Mouse (Mus musculus) heart, adult 2 months (tissue): ENCODE measurements around the gene Tbc1d17.

Source experiments
- CTCF ChIP-seq: fragments of 200-600 bp; IDR thresholded peaks from 2 replicates; pipeline ENCODE4 v1.8.1; 2022; ENCODE audit warnings: antibody characterized with exemption, mild to moderate bottlenecking, moderate library complexity
- EP300 ChIP-seq: fragments of 200-500 bp; IDR thresholded peaks from 2 replicates; pipeline ENCODE4 v1.6.1; 2011; ENCODE audit warnings: low read depth, low read length, control low read depth; ENCODE audit not compliant: insufficient read depth
- POLR2A ChIP-seq: fragments of 200-500 bp; IDR thresholded peaks from 2 replicates; pipeline ENCODE4 v1.6.1; 2011; ENCODE audit warnings: mild to moderate bottlenecking, low read depth, low read length, control low read depth; ENCODE audit not compliant: insufficient read depth

- TF ChIP-seq CTCF (no peak), POLR2A (no peak), EP300 (no peak)
Observed at GRCm38 (mm10) chr7:44864595-44865542, 16.0 kb upstream of the Tbc1d17 start.
